Mouse (Mus musculus) brain, adult 10 weeks (tissue): ENCODE measurements around the gene Chil4. TPM values are rescaled to one million over a fixed set of nuclear protein-coding genes. Genes with fewer than 3 reads are reported as not detected.

ENCODE experiments used
- polyA plus RNA-seq: library from polyadenylated mRNA; stranded (reverse); fragments of 350-450 nt; fragmentation: Illumina TruSeq; extraction: RNeasy Lipid Tissue Mini Kit (QIAGEN cat#74804); gene quantifications from one replicate; pipeline ENCODE4 v1.2.3, GENCODE M21; 2015; ENCODE audit warnings: low read depth, low replicate concordance

The Chil4 gene
- polyA plus RNA-seq = not detected

DNA sequence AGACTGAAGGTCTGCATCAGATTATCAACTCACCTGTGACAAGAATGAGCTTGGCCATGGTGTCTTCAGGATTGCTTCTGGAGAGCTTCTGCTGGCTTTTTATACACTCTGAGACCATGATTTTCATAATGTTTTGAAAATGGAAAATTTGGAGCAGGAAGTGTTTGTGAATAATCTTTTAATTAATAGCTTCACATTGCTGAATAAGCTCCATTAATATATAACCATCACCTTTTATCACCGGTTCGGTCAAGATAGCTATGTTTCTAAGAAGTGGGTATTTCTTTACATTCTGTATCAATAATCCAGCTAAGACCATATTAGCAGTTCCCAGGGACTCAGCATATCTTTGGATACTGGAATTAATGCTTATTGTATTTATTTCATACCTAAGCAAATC lies at the start of gene Chil4:
Chil4 (minus strand) TSS at position 101 of the 400 bp plus-strand sequence.

DNA sequence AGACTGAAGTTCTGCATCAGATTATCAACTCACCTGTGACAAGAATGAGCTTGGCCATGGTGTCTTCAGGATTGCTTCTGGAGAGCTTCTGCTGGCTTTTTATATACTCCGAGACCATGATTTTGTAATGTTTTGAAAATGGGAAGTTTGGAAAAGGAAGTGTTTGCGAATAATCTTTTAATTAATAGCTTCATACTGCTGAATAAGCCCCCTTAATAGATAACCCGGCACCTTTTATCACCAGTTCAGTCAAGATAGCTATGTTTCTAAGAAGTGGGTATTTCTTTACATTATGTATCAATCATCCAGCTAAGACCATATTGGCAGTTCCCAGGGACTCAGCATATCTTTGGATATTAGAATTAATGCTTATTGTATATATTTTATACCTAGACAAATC lies 51.8 kb downstream of the Chil4 start, which contains the start of gene Chil3:
Chil3 (minus strand) TSS at position 101 of the 400 bp plus-strand sequence.

Other genes with a start within 250 kb of the Chil4 start
- 5.3 TPM for gene Ovgp1, start 245.8 kb downstream of the Chil4 start, polyA plus RNA-seq
- 3.2 TPM for gene Pifo, start 204.9 kb downstream of the Chil4 start, polyA plus RNA-seq
- gene Chil5, start 186.7 kb downstream of the Chil4 start, polyA plus RNA-seq = not detected
- 2.3 TPM for gene Chia1, start 106.3 kb downstream of the Chil4 start, polyA plus RNA-seq
- gene Chil3, start 51.9 kb downstream of the Chil4 start, polyA plus RNA-seq = 0.73 TPM
- gene Chil6, start 186.7 kb upstream of the Chil4 start, polyA plus RNA-seq = not detected